Mouse (Mus musculus) lung, adult 2 months (tissue): ENCODE measurements around the gene Gnb1l.

ENCODE experiments used
- CTCF ChIP-seq: fragments of 200-500 bp; IDR thresholded peaks from 2 replicates; pipeline ENCODE4 v1.5.1; 2011; ENCODE audit warnings: mild to moderate bottlenecking, low read length, control low read depth; ENCODE audit not compliant: insufficient read depth
- POLR2A ChIP-seq: fragments of 200-500 bp; IDR thresholded peaks from 2 replicates; pipeline ENCODE4 v1.6.1; 2011; ENCODE audit warnings: low read depth, mild to moderate bottlenecking, control low read depth, low read length, borderline replicate concordance; ENCODE audit errors: extremely low read depth

GRCm38 (mm10) chr16:18552106-18552710, 53.7 kb downstream of the Gnb1l start:
- TF ChIP-seq POLR2A (no peak), CTCF (no peak)
